Mouse (Mus musculus) cerebellum, adult 11-12 months (tissue): Measurements from ENCODE around the gene Slc25a27.
A peak's percentile ranks its signal among the peaks of the same experiment; 100 is the strongest.

Experiments used
- DNase-seq: peaks from one replicate; pipeline ENCODE4 v3.0.0; 2022

Slc25a27 gene

DNA sequence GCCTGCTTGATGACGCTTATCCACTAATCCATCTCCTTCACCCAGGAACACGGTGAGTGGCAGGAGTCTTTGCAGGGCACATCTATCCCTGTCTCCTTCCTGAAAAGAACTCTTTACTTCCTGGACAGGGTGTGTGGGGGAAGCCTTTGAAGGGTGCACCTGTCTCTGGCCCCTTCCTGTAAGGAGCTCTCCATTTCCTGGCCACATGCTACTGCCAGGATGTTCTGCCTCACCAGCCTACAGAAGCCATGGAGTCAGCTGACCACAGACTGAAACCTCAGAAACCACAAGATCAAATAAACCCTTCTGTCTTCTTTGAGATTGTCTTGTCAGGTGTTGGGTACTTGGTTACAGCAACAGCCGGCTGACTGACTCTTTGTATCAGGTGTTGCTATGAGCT, 21.9 kb downstream of the Slc25a27 start:
- DNase-seq, result no peak

DNA sequence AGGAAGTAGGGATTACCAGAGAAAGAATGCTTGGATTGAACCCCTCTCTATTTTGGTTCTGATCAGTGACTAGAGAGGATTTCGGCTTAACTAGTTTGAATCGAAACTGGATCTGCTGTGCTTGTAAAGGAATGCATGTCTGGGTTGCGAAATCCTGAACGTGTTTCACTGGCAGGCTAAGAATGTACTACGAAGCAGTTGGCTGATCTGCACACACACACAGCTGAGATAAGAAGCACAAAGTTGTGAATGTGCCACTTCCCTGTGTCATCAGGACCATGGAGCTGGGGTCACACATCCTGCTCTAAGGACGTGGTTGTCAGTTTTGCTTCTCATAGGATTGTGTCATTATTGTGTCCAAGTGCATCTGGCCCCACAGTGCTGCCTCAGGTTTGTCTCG, 22.6 kb downstream of the Slc25a27 start:
- DNase-seq, result no peak

DNA sequence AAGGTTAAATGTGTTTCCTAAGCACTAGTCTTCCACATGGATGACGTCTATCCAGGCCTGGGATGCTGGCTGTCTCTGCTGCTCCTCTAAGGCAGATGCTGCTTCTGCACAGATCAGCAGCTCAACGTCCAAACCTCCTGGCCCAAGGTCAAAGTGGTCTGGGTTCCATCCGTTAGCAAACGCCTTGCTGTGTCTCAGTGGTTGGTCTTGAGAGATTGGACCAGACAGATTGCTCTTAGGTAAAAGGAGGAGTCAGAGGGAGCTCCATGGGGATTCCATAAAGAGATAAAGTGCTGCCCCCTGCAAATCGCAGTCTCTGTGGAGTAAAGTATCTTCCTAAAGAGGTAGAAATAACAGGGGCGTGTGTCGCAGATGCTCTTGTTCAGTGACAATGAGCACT, 23.8 kb downstream of the Slc25a27 start:
- DNase-seq, result no peak

DNA sequence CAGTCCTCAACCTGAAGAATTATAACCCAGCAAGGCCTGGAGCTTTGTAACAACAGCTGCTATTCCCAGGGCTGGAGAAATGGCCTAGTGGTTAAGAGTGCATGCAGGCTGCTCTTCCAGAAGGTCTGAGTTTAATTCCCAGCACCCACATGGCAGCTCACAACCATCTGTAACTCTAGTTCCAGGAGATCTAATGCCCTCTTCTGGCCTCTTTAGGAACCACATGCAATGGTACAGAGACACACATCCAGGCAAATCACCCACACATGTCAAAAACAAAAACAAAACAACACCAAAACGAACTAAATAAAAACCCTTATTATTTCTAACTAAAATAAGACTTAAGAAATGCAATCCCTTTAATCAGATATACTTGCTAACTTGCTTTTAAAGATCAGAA, 26.2 kb downstream of the Slc25a27 start:
- no peak for DNase-seq

DNA sequence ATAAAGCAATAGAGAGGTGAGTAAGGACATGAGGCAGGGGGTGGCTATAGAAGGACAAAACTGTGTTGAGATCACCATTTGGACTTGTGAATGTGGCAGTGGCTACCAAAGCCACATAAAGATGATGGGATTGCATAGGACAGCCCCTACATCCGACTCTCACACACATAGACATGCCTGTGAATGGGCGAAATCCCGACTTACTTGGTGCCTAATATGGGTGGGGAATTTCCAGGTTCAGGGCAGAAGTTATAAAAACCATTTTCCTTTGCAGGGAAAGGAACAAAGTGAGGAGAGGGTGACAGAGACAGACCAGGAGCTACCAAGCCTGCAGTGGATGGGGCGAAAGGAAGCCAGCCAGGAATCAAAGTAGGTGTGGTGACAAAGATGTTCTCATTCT, 29.9 kb downstream of the Slc25a27 start:
- no peak for DNase-seq

DNA sequence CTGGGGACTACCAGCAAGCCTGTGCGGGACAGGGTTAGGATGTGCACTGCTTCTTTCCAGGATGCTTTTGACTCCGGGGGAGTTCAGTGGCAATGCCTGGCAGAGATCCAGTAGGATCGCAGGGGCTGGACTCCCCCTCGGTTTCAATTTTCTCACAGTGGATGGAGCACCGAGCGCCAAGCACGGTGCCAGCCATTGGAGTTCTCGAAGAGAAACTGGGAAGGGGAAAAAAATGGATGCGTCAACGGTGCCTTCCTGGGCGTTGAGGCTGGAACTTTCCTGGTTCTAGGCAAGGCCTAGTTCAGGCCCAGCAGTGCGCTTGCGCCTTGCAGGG, 36.6 kb downstream of the Slc25a27 start:
- no peak for DNase-seq

DNA sequence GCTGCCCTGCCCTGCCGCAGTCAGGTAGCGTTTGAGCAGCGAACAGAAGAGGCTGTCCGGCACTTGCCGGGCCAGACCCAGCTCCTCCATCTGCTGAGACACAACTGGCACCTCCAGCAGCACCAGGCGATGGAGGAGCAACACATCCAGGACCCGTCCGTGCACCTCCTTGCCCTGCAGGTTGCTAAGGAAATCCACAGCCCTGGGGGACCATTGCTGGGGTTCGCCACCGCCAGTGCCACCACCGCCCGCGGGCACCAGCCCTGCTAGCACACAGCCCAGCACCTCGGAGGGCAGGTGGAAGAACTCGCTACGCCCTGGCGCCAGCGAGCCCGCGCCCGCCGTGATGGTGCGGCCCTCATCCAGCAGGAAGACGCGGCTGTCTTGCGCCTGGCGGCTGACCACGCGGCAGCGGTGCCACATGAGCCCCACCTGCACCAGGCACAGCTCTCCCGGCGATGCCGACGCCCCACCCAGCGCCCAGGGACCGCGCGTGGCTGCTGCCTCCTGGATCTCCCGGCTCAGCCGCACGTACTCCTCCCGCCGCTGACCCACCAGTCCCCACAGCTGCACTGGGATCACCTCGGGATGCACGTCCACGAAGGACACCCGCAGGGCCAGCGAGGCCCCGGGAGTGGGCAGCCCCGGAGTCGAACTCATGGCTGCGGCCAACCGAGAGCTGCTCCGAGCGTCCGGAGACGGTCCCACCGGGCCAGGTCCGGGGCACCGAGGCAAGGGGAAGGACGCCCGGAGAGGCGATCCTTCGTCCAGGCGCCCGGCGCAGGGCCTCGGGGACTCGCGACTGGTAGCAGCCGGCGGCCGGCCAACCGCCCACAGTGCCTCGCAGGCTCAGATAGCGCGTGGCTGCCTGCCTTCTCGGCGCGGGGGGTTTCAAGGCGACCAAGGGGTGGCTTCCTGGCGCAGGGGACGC, 37.3 kb downstream of the Slc25a27 start, which contains the start of gene Tdrd6:
TSS of gene Tdrd6 (minus strand) at position 804 of the 931 bp plus-strand sequence.
- no peak for DNase-seq

DNA sequence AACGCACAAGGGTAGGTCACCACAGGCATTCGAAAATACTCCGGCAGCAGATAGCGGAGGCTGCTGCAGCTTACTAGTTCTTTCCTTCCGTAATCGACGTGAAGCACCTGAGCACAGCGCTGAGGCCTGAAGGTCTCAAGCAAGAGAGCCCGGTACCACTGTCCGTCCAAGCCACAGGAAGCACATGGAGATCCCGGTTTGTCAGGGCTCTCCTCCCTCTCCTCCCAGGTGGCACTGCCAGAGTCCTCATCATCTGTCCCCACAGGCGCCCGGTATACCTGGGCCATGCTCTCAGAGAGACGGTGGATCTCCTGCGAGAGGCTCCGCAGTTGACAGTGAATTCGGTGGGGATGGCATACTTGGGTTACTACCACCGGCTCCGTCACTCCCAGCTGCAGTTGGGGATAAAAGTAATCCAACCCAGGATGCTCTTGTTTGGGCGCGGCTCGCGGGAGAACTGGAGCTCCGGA, 38.0 kb downstream of the Slc25a27 start:
- no peak for DNase-seq

DNA sequence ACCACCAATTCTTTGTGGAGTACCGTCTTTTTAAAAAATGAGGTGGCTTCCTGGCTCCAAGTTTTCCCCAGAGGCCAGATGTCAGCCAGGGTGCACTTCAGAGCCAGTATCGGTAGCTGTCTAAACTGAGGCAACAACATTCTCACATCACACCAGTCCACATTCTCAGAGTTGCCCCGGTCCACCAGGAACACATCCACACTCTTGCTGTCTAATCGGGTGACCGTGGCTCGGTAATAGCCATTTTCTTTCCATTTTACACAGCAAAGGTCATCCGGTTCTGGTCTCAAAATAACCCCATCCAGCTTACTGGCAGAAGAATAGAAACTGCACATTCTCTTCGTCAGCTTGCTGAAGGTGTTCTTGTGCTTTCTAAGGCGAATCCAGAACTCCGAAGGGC, 38.8 kb downstream of the Slc25a27 start:
- DNase-seq, result no peak

DNA sequence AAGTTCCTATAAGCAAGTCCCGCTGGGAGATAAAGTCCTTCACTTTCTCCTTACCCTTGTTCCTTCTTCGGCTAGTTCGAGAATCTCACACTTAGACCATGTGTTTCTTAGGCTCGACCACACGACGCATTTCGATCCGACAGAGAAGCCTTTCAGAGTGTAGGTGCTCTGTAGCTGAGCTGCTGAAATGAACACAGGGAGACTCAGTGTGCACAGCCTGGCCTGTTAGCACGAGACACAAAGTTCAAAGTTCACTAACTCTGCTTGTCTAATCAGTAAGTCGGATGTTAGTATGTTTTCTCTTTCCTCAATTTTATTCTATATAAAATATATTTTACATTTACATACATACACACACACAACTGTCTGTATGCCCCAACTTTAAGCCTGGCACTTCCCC, 44.9 kb downstream of the Slc25a27 start:
- no peak for DNase-seq

DNA sequence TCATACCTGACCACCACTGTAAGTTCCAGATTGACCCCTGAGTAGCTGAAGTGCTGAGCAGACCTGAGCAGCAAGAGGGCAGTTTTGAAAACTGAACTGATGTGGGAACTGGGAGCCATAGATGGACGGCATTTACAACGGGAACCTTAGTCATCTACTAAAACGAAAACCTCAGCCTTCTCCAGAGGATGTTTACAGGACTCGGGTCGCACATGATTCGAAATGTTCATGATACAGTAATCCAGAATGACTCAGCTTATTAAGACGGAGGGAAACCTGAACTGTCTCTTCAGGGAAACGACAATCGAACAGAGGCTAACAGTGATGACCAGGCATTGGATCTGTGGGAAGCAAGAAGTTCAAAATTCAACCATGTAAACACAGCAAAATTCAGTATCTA, 47.9 kb downstream of the Slc25a27 start:
- DNase-seq, result no peak

DNA sequence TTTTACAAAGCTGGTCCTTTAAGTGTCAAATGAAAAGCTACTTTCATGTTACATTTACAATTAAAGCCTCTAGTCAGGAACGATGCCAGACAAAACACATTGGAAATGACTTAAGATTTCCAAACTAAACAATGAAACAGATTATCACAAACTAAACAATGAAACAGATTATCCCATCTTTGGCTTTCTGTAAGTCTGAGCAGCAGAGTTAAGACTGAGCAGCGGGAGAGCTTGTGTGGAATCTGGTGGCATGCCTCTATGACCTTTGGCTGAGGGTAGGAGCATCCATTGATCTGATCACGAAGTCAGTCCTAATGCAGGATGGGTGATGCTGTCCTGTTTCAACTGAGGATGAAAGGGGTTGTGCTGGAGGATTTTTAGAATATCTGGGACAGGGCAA, 54.8 kb downstream of the Slc25a27 start:
- DNase-seq, result no peak

DNA sequence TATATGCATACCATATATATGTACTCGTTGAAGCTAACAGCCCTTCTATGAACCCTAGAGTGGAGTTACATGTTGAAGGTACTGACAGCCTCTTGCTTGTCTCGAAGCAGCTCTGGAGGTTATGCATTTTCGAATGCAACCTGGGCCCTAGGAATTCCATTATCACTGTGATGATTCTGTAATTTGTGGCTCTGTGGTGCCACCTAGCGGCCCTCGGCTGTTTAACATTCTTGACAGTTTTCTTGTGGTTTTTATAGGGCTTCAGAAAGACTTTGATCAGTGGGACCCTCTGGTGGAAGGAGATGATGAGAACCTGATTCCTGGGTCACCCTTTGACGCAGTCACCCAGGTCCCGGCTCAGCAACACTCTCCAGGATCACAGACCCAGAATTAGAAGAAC, 55.4 kb downstream of the Slc25a27 start:
- peak; percentile 5 for DNase-seq

DNA sequence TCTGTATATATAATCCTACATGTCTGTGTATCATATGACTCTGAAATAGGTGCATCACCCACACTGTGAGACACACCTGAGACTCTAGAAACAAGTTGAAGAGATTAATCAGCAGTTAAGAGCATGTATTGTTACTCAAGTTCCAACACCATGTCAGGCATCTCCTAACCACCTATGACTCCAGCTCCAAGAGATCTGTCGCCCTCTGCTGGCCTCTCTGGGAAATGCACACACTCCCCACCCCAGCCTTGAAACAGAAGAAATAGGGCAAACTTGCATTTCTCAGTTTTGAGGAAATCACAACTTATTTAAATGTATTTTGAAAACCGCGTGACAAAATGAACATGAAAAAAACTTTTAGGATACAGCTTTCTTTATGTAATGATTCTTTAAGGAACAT, 60.3 kb downstream of the Slc25a27 start:
- DNase-seq, result no peak

DNA sequence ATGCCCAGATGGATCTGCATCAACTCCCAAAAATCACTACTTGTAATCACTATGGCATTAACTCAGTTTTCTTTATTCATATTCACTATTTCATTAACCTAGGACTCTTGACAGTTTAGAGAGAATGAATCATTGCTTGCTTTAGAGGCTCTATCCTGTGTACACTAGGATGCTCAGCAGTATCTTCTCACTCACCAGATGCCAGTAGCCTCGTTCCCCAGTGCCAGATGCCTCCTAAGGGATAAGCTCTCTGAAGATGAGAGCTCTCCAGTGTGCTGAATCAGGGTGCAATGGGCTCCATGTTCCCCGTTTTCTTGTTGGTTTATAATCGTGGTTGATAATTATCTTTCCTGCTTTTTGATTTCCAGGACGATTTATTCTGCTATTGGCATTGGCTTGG, 68.3 kb downstream of the Slc25a27 start:
- DNase-seq, result no peak

DNA sequence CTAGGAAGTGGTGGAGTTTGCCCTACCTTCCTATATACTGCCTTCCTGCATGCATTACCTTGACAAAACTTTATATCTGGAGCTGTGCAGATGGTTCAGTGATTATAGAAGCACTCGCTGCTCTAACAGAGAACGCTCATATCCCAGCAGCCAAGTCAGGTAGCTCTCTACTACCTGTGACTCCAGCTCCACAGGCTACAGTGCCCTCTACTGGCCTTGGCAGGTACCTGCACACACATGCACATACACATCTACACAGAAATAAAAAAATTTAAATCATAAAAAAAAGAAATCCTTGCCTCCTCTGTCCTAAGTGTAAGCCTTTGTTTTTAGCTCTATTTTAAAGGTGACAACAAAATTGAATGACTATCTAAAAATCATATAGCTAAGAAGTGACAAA, 69.3 kb downstream of the Slc25a27 start:
- DNase-seq, result no peak

DNA sequence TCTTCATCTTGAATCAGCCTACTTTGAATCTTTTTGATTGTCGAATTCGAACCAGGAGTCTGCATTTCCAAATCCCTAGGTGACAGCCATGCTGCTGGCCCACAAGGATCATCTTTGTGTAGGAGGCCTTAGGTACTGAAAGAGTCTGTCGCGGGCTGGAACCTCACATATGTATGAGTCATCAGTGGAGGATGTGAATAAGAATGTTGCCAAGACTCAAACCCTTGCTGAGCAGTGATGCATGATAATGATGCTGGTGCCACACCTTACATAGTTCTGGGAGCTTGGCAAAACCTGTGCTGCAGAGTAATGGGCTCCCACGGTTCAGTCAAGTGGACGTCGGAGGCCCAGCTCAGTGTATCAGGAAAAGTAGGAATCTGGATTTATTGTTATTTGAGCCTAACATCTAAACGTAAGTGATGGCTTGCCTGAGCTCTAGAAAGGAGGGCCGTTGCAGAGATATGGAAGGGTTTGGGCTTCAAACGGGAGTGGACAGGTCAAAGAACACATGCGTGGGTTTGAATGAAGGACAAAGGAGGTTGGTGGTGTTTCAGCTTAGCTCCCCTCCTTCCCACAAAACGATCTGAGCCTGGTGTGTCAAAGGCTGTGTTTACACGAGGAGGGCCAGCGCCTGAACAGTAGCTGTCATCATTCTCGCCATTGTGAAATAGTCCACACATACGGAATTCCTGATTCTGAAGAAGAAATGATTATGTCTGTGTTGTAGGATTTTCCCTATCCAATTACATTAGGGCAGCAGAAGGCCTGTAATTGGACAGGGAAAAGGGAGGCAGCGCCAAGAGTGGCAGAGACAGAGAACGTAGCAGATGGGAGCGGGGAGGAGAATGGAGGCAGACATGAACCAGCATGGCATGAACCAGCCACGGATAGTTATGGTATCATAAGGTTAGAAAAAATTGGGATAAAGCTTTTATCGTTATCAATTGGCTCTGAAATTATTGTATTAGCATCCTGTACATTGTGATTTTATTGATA, 74.4 kb downstream of the Slc25a27 start:
- DNase-seq, result no peak
